Mouse (Mus musculus) myocyte (in vitro differentiated cells): ENCODE data around the gene Bend6. TPM values are rescaled to one million over a fixed set of nuclear protein-coding genes. Genes with fewer than 3 reads are reported as not detected.

ENCODE experiments used
- H3K27me3 ChIP-seq: one replicate; pipeline ENCODE4 v1.6.1; 2011; ENCODE audit not compliant: control insufficient read depth, insufficient read depth, insufficient read length
- H3K36me3 ChIP-seq: one replicate; pipeline ENCODE4 v1.6.1; 2011; ENCODE audit not compliant: control insufficient read depth, insufficient read depth
- H3K4me2 ChIP-seq: one replicate; pipeline ENCODE4 v1.6.1; 2011; ENCODE audit warnings: low read depth, control low read depth
- H3K4me3 ChIP-seq: one replicate; pipeline ENCODE4 v1.5.1; 2011; ENCODE audit warnings: mild to moderate bottlenecking, control low read depth, moderate library complexity
- H3K79me2 ChIP-seq: one replicate; pipeline ENCODE4 v1.6.1; 2011; ENCODE audit not compliant: control insufficient read depth, insufficient read depth
- H3ac ChIP-seq: one replicate; pipeline ENCODE4 v1.6.1; 2011; ENCODE audit not compliant: control insufficient read depth, insufficient read length
- CEBPB ChIP-seq: IDR thresholded peaks from 2 replicates; pipeline ENCODE4 v1.6.1; 2011; ENCODE audit warnings: mild to moderate bottlenecking, moderate library complexity; ENCODE audit not compliant: poor library complexity, insufficient read depth, severe bottlenecking
- E2F4 ChIP-seq: IDR thresholded peaks from one replicate; pipeline ENCODE4 v1.6.1; 2011; ENCODE audit warnings: mild to moderate bottlenecking, control low read depth, moderate library complexity; ENCODE audit not compliant: insufficient read depth
- MAX ChIP-seq: IDR thresholded peaks from one replicate; pipeline ENCODE4 v1.6.1; 2011; ENCODE audit warnings: low read depth, mild to moderate bottlenecking, control low read depth
- MYOD1 ChIP-seq, 3 experiments: IDR thresholded peaks; one replicate each; pipeline ENCODE4 v1.6.1; 2011; ENCODE audit warnings: control low read depth in 2 of 3, low read depth in 2 of 3, mild to moderate bottlenecking in 2 of 3, moderate library complexity in 1 of 3; ENCODE audit not compliant: insufficient read length in 2 of 3, control insufficient read depth in 1 of 3
- MYOG ChIP-seq, 3 experiments: IDR thresholded peaks; one replicate each; pipeline ENCODE4 v1.6.1; 2011; ENCODE audit warnings: control low read depth in 2 of 3, low read depth in 2 of 3, mild to moderate bottlenecking in 2 of 3; ENCODE audit not compliant: insufficient read length in 2 of 3, control insufficient read depth in 1 of 3, insufficient read depth in 1 of 3
- POLR2A ChIP-seq: IDR thresholded peaks from one replicate; pipeline ENCODE4 v1.6.1; 2011; ENCODE audit warnings: low read depth, mild to moderate bottlenecking, control low read depth, moderate library complexity; ENCODE audit not compliant: insufficient read length
- POLR2AphosphoS2 ChIP-seq: IDR thresholded peaks from one replicate; pipeline ENCODE4 v1.6.1; 2011; ENCODE audit warnings: low read depth, control low read depth; ENCODE audit not compliant: insufficient read length
- REST ChIP-seq: IDR thresholded peaks from one replicate; pipeline ENCODE4 v1.6.1; 2011; ENCODE audit warnings: mild to moderate bottlenecking, control low read depth, moderate library complexity; ENCODE audit not compliant: insufficient read depth, insufficient read length
- SRF ChIP-seq: IDR thresholded peaks from one replicate; pipeline ENCODE4 v1.6.1; 2011; ENCODE audit warnings: low read depth; ENCODE audit not compliant: control insufficient read depth, insufficient read length
- TCF12 ChIP-seq: IDR thresholded peaks from one replicate; pipeline ENCODE4 v1.6.1; 2011; ENCODE audit warnings: mild to moderate bottlenecking, control low read depth; ENCODE audit not compliant: poor library complexity, insufficient read depth, severe bottlenecking
- TCF3 ChIP-seq: IDR thresholded peaks from one replicate; pipeline ENCODE4 v1.6.1; 2011; ENCODE audit warnings: low read depth, control low read depth; ENCODE audit not compliant: insufficient read length
- USF1 ChIP-seq: IDR thresholded peaks from one replicate; pipeline ENCODE4 v1.6.1; 2011; ENCODE audit warnings: low read depth, mild to moderate bottlenecking, control low read depth, moderate library complexity
- polyA plus RNA-seq: library from polyadenylated mRNA; unstranded; fragments of >200 nt; fragmentation: generic; extraction: Trizol; gene quantifications from one replicate; pipeline ENCODE4 v1.2.1, GENCODE M21; 2012; ENCODE audit warnings: missing spikeins

Gene Bend6
- polyA plus RNA-seq, 1 experiment, result 3.8 TPM

DNA sequence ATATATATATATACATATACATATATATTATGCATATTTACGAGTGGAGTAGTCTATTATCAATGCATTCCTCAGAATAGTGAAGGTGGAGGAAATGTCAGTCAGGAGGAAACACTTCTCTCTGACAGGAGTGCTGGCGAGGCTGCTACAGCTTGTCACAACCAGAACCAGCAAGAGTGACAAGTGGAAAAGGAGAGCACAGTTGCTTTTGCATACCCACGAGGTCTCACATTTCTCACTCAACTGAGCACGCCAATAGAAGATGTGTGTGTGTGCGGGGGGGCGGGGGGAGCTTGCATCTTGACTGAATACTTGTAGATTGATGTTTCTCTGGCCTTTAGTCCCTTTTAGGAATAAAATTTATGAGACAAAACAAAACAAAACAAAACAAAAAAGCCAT lies 11.5 kb downstream of the Bend6 start:
- H3K79me2 ChIP-seq, result no peaks in the 10 kb centered on the region
- H3K36me3 ChIP-seq, result no peaks in the 10 kb centered on the region
- no peak overlapping the region for H3K4me2 ChIP-seq
- H3K27me3 ChIP-seq, result no peaks in the 10 kb centered on the region
- no peak overlapping the region for H3K4me3 ChIP-seq
- H3ac ChIP-seq, result no peak overlapping the region
- no peak for TF ChIP-seq POLR2AphosphoS2
- TF ChIP-seq MYOD1 (IDR thresholded peaks at IDR 0.05; ENCODE audit: control insufficient read depth in 1 of 3, insufficient read length in 2 of 3, low read depth in 2 of 3), result peak in 1 of 3 experiments; percentile 15

DNA sequence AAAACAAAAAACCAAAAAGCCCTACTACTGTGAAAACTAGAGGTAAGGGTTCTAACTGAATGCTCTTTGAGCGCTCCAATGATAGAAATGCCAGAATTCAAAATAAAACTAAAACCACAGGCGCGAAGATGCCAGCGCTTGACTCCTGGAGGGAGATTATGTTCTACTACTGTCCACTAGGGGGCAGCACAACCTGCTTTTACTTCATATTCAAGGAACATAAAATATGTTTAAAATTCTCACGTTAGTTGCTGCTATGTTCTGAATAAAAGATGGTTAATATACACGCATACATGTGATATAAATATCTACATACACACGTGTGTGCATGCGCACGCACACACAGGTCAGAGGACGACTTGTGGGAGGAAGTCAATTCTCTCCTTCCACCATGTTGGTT lies 14.8 kb downstream of the Bend6 start:
- H3K27me3 ChIP-seq, result no peaks in the 10 kb centered on the region
- H3K79me2 ChIP-seq, result no peaks in the 10 kb centered on the region
- H3K36me3 ChIP-seq, result no peaks in the 10 kb centered on the region
- no peak overlapping the region for H3ac ChIP-seq
- H3K4me2 ChIP-seq, result peak overlapping the region; percentile 26
- TF ChIP-seq MYOG (IDR thresholded peaks at IDR 0.05; ENCODE audit: control insufficient read depth in 1 of 3, insufficient read depth in 1 of 3, insufficient read length in 2 of 3, low read depth in 2 of 3), result no peak
- no peak for TF ChIP-seq SRF
- TF ChIP-seq CEBPB, result no peak
- no peak for TF ChIP-seq POLR2AphosphoS2
- TF ChIP-seq TCF12, result no peak
- no peak for TF ChIP-seq TCF3
- no peak for TF ChIP-seq E2F4
- no peak for TF ChIP-seq POLR2A
- no peak for TF ChIP-seq USF1
- TF ChIP-seq MAX, result no peak
- no peak for TF ChIP-seq MYOD1 (IDR thresholded peaks at IDR 0.05; ENCODE audit: control insufficient read depth in 1 of 3, insufficient read length in 2 of 3, low read depth in 2 of 3)
- no peak for TF ChIP-seq REST
- H3K4me3 ChIP-seq, result no peak overlapping the region

DNA sequence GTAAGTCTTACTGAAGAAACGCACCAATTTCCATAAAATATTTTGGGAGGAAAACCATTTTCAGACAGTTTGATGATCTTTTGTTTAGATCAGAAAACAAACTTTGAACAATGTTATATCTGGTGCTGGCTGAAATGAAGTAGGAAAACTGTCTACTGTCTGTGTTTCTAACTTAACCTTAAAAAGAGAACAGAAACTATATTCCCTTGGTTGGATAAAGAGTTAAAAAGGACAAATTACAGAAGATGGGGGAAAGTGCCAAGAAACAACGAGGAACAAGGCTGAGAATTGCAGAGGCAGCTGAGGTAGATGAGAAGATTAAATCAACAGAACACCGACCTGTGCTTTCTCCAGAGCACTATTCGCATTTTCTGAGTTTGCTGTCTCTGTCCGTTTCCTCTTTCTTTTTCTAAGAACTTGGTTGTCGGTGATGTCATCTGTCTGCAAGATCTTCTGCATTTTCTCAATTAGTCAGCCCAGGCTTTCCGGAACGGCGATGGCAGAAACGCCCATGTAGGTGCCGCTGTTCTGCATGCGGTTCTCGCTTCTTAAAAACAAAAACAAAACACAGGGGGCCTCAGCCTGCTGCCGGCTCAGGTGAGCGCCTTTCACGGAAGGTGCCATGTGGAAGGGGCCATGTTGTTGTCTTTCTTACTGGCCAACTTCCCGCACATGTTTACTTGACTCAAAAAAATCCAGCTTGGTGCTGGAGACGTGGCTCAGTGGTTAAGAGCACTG lies 24.3 kb downstream of the Bend6 start:
- H3K4me2 ChIP-seq, result peak overlapping the region; percentile 62
- TF ChIP-seq REST, result no peak
- peak; percentile 61; the same call in 1 of the 2 replicates for TF ChIP-seq CEBPB
- no peaks in the 10 kb centered on the region for H3K27me3 ChIP-seq
- H3K36me3 ChIP-seq, result no peaks in the 10 kb centered on the region
- peak overlapping the region; percentile 13 for H3K4me3 ChIP-seq
- no peak overlapping the region for H3ac ChIP-seq
- H3K79me2 ChIP-seq, result no peaks in the 10 kb centered on the region

DNA sequence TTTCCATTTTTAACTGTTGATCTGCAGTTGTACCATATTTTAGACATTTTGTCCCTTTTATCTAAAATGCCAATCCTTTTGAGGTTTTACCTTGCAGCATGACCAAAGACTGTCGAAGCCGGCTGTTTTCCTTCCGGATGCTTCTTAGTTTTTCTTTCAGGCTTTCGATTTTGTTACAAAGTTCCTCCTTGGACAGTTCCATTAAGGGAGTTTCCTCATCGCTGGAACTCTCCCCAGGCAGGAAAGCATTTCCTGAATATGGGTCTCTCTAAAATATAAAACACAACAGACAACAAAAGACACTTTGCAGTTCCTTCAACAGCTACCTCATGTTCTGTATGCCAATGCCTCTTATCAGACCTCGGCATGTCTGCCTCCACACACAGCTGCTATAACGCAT lies 29.4 kb downstream of the Bend6 start:
- Histone ChIP-seq H3K79me2 (no peaks in the 10 kb centered on the region), H3K36me3 (no peaks in the 10 kb centered on the region), H3K4me3 (no peak overlapping the region), H3K4me2 (no peak overlapping the region), H3ac (no peak overlapping the region), H3K27me3 (no peaks in the 10 kb centered on the region)
- TF ChIP-seq MYOD1 (IDR thresholded peaks at IDR 0.05; ENCODE audit: control insufficient read depth in 1 of 3, insufficient read length in 2 of 3, low read depth in 2 of 3), result no peak
- no peak for TF ChIP-seq USF1
- TF ChIP-seq REST, result no peak
- no peak for TF ChIP-seq E2F4
- TF ChIP-seq SRF, result no peak
- no peak for TF ChIP-seq POLR2AphosphoS2
- TF ChIP-seq POLR2A, result no peak
- TF ChIP-seq TCF3, result no peak
- no peak for TF ChIP-seq MYOG (IDR thresholded peaks at IDR 0.05; ENCODE audit: control insufficient read depth in 1 of 3, insufficient read depth in 1 of 3, insufficient read length in 2 of 3, low read depth in 2 of 3)
- TF ChIP-seq TCF12, result no peak
- TF ChIP-seq MAX, result no peak
- no peak for TF ChIP-seq CEBPB

DNA sequence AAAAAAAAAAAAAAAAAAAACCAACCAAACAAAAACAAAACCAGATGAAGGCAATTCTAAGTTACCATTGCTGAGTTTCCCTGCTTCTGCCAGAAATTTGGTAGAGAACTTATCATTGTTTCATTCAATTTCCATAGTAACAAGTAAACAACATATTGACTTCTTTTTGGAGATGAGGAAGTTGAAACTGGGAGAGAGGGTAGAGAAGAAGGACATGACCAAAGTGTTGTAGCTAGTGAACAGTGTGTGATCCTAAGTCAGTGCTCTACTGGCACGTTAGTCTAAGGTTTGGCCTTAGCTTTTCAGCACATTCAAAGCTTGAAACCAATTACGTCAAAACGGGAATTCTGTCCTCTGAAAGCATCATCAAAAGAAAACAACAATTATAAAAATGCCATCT lies 31.2 kb downstream of the Bend6 start:
- H3K27me3 ChIP-seq, result no peaks in the 10 kb centered on the region
- no peak for TF ChIP-seq MYOD1 (IDR thresholded peaks at IDR 0.05; ENCODE audit: control insufficient read depth in 1 of 3, insufficient read length in 2 of 3, low read depth in 2 of 3)
- no peak for TF ChIP-seq MYOG (IDR thresholded peaks at IDR 0.05; ENCODE audit: control insufficient read depth in 1 of 3, insufficient read depth in 1 of 3, insufficient read length in 2 of 3, low read depth in 2 of 3)
- TF ChIP-seq POLR2A, result no peak
- TF ChIP-seq MAX, result no peak
- TF ChIP-seq REST, result no peak
- no peak for TF ChIP-seq TCF12
- TF ChIP-seq TCF3, result no peak
- no peak for TF ChIP-seq CEBPB
- no peak for TF ChIP-seq SRF
- no peak for TF ChIP-seq USF1
- TF ChIP-seq E2F4, result no peak
- no peak for TF ChIP-seq POLR2AphosphoS2

More for the DNA sequence above, 31.2 kb downstream of the Bend6 start:
- Histone ChIP-seq H3K79me2 (no peaks in the 10 kb centered on the region), H3K4me3 (no peak overlapping the region), H3ac (no peak overlapping the region), H3K36me3 (no peaks in the 10 kb centered on the region), H3K4me2 (no peak overlapping the region)
